ENCODE assay signal across 19 mouse cellular contexts in the genomic region with DNA sequence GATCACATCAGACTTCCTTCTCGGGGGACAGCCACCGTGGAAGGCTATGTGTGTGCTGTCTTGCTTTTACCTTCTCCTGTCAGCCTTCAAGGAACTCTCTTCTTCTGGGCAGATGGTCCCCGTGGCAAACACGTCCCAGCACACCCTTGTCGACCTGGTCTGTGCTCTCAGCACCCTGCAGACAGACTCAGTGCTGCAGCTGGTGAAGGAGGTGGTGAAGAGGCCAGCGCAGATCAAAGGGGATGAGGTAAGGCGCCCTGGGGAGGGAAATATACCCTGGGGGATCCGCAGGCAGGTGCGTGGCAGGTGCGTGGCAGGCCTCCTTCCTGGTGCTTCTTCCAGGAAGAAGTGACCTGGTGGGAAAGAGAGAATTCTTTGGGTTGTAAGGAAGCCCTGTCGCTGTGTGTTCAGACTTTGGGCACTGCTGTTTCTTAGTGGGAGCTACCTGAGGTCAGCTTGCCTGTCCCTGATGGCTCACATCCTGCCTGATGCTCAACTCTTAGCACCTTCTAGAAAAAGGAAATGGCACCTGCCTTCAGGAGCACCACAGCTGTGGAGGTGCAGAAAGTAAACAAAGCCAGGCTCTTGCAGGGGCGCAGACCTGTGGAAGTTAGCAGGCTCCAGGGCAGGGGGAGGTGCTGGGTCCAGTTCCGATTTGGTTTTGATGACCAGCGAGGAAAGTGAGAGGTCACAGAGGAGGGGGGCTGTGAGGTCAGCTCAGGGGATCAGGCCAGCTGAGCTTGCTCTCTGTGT. TPM values are rescaled to one million over a fixed set of nuclear protein-coding genes. Genes with fewer than 3 reads are reported as not detected.
DNase-seq lines count a peak whose midpoint lies in the region; ATAC-seq and TF ChIP-seq lines count a peak whose summit lies in the region.
"Had no signal": no experiment of that assay in that cellular context is flagged by ENCODE, and none has a peak within 500 bp of the region (broad histone marks: within the 10 kb centered on the region; RNA-seq: fewer than 3 reads in every experiment).

No protein-coding gene starts in this region.

- peaks cover 4% of the 10 kb centered on the region; the same call in 1 of the 2 replicates for H3K36me3 ChIP-seq in kidney, postnatal 0 days (ENCODE audit: insufficient read depth, low read length)
- H3K36me3 ChIP-seq in hindbrain, embryonic 16.5 days (ENCODE audit: control insufficient read depth, insufficient read depth, low read length) = peaks cover 23% of the 10 kb centered on the region

- no peaks in the 10 kb centered on the region for H3K4me1 ChIP-seq in kidney, postnatal 0 days (replicated peaks; ENCODE audit: insufficient read depth, low read length)
- H3K4me1 ChIP-seq in hindbrain, embryonic 16.5 days (ENCODE audit: control insufficient read depth, insufficient read depth, low read depth, low read length) = no peaks in the 10 kb centered on the region
- H3K4me1 ChIP-seq: midbrain, embryonic 12.5 days had no signal

- ATAC-seq in kidney, postnatal 0 days (replicated peaks; ENCODE audit: low FRiP score, low read depth) = no peak
- no peak for ATAC-seq in hindbrain, embryonic 16.5 days
- ATAC-seq: intestine, postnatal 0 days; liver, postnatal 0 days had no signal

- 50% methylated on average over 14 of the region's 14 CpGs for WGBS in kidney, postnatal 0 days
- WGBS in hindbrain, embryonic 16.5 days = 71% methylated on average over 14 of the region's 14 CpGs

- H3K4me2 ChIP-seq in kidney, postnatal 0 days (ENCODE audit: low read length) = peak overlapping the region; percentile 5; the same call in 1 of the 2 replicates
- no peak overlapping the region for H3K4me2 ChIP-seq in hindbrain, embryonic 16.5 days (ENCODE audit: low read length)
- H3K4me2 ChIP-seq: midbrain, embryonic 12.5 days had no signal

- no peak overlapping the region for H3K9ac ChIP-seq in kidney, postnatal 0 days (ENCODE audit: low read depth, low read length)
- no peak overlapping the region for H3K9ac ChIP-seq in hindbrain, embryonic 16.5 days (ENCODE audit: low read depth, low read length)
- H3K9ac ChIP-seq: liver, postnatal 0 days; midbrain, embryonic 12.5 days had no signal

- no peak for TF ChIP-seq CTCF in kidney, postnatal 0 days (IDR thresholded peaks at IDR 0.05; ENCODE audit: low read depth)

- H3K27me3 ChIP-seq in kidney, postnatal 0 days (ENCODE audit: insufficient read depth, low read length) = no peaks in the 10 kb centered on the region
- no peaks in the 10 kb centered on the region for H3K27me3 ChIP-seq in hindbrain, embryonic 16.5 days (replicated peaks; ENCODE audit: control insufficient read depth, insufficient read depth, low read length)
- H3K27me3 ChIP-seq: midbrain, embryonic 12.5 days had no signal

- DNase-seq in kidney, postnatal 0 days (ENCODE audit: low spot score) = no peak
- no peak for DNase-seq in kidney, adult 18-20 months
- DNase-seq in T-cell, adult 2 months (ENCODE audit: low spot score) = peak; percentile 42
- peak; percentile 60 to 78 for DNase-seq in natural killer cell, adult 2 months (ENCODE audit: low spot score in 2 of 2)
- peak; percentile 56 for DNase-seq in thymus, postnatal 4 days
- no peak for DNase-seq in cerebellum, postnatal 25 days
- DNase-seq: adrenal gland, postnatal 14 days; cerebellum, adult 2 months; gastrocnemius, adult 2 months; heart, adult 2 months; layer of hippocampus, postnatal 36 days; liver; liver, postnatal 0 days; lung, postnatal 36 days; retina, postnatal 1 day had no signal

- H3K9me3 ChIP-seq in kidney, postnatal 0 days (replicated peaks; ENCODE audit: low read length) = no peaks in the 10 kb centered on the region
- H3K9me3 ChIP-seq in hindbrain, embryonic 16.5 days (ENCODE audit: control insufficient read depth, low read length) = no peaks in the 10 kb centered on the region
- H3K9me3 ChIP-seq: midbrain, embryonic 12.5 days had no signal

- peak overlapping the region; percentile 21; the same call in 1 of the 2 replicates for H3K27ac ChIP-seq in kidney, postnatal 0 days
- H3K27ac ChIP-seq in hindbrain, embryonic 16.5 days (ENCODE audit: low read depth, low read length) = no peak overlapping the region
- H3K27ac ChIP-seq: gastrocnemius, adult 2 months; heart, adult 2 months; midbrain, embryonic 12.5 days had no signal

- no peak overlapping the region for H3K4me3 ChIP-seq in kidney, postnatal 0 days (replicated peaks; ENCODE audit: low read depth, low read length)
- H3K4me3 ChIP-seq in hindbrain, embryonic 16.5 days (ENCODE audit: low read length) = no peak overlapping the region
- H3K4me3 ChIP-seq: gastrocnemius, adult 2 months; heart, adult 2 months; midbrain, embryonic 12.5 days; myocyte had no signal

RNA-seq across cellular contexts. Expression of a gene that starts 54.5 kb away (rescaled TPM):
- polyA plus RNA-seq in kidney, postnatal 0 days (2015; fragmentation: Nextera tagmentation; extraction: Ambion mirVana) = 26.8 and 27.0 TPM in 2 replicates
- polyA plus RNA-seq in hindbrain, embryonic 16.5 days (2015; fragmentation: Nextera tagmentation; extraction: Ambion mirVana) = 28.7 and 29.8 TPM in 2 replicates

Comparison
In these comparisons a context has a peak if more than half of its experiments do, and no peak if none do; other contexts are left out.
1. DNase-seq: peak in T-cell, adult 2 months (single experiment), natural killer cell, adult 2 months (2 of 2) and thymus, postnatal 4 days (single experiment); none in kidney, postnatal 0 days (single experiment), kidney, adult 18-20 months (single experiment) and cerebellum, postnatal 25 days (0 of 2).